Mouse (Mus musculus) limb, embryonic 10.5 days (tissue): ENCODE results near the gene Trabd. TPM values are rescaled to one million over a fixed set of nuclear protein-coding genes. Genes with fewer than 3 reads are reported as not detected.

ENCODE experiments used
- polyA plus RNA-seq: library from polyadenylated mRNA; unstranded; fragments of >200 nt; fragmentation: Nextera tagmentation; extraction: Ambion mirVana; gene quantifications from 2 replicates; pipeline ENCODE4 v1.2.1, GENCODE M21; 2016

Gene Trabd
- polyA plus RNA-seq, 1 experiment from 2014 or later, result 59.5 TPM

Other genes with a start within 250 kb of the Trabd start
- gene Pim3, start 212.9 kb upstream of the Trabd start, polyA plus RNA-seq, result 46.6 and 48.2 TPM in 2 replicates
- gene Ttll8, start 120.7 kb upstream of the Trabd start, polyA plus RNA-seq, result not detected in 2 replicates
- gene Mlc1, start 96.1 kb upstream of the Trabd start, polyA plus RNA-seq, result not detected in 2 replicates
- 0.11 and 0.18 TPM in 2 replicates for gene Mov10l1, start 92.2 kb upstream of the Trabd start, polyA plus RNA-seq
- gene Panx2, start 15.4 kb upstream of the Trabd start, polyA plus RNA-seq, result 0.09 and 0.44 TPM in 2 replicates
- 10.6 and 13.9 TPM in 2 replicates for gene Selenoo, start 14.0 kb downstream of the Trabd start, polyA plus RNA-seq
- 24.4 and 28.6 TPM in 2 replicates for gene Tubgcp6, start 48.0 kb downstream of the Trabd start, polyA plus RNA-seq
- gene Hdac10, start 53.6 kb downstream of the Trabd start, polyA plus RNA-seq, result 13.0 and 13.8 TPM in 2 replicates
- gene Mapk12, start 65.6 kb downstream of the Trabd start, polyA plus RNA-seq, result 21.5 and 26.4 TPM in 2 replicates
- 20.3 and 21.8 TPM in 2 replicates for gene Mapk11, start 74.5 kb downstream of the Trabd start, polyA plus RNA-seq
- 147 and 162 TPM in 2 replicates for gene Plxnb2, start 105.7 kb downstream of the Trabd start, polyA plus RNA-seq
- 21.2 and 27.5 TPM in 2 replicates for gene Dennd6b, start 121.4 kb downstream of the Trabd start, polyA plus RNA-seq
- gene Ppp6r2, start 136.4 kb downstream of the Trabd start, polyA plus RNA-seq, result 15.4 and 21.2 TPM in 2 replicates
- gene Sbf1, start 240.2 kb downstream of the Trabd start, polyA plus RNA-seq, result 71.9 and 80.9 TPM in 2 replicates
- 0.11 and 0.18 TPM in 2 replicates for gene Adm2, start 247.6 kb downstream of the Trabd start, polyA plus RNA-seq